Mouse (Mus musculus) urinary bladder, adult 2 months (tissue): ENCODE measurements around the gene Iqschfp. TPM values are rescaled to one million over a fixed set of nuclear protein-coding genes. Genes with fewer than 3 reads are reported as not detected.

Source experiments
- DNase-seq: peaks from one replicate; pipeline ENCODE4 v3.0.0; 2022; ENCODE audit warnings: low spot score
- polyA plus RNA-seq: library from polyadenylated mRNA; depleted of rRNA; stranded (reverse); fragments of >200 nt; gene quantifications from 2 replicates; pipeline ENCODE4 v1.2.3, GENCODE M21; 2012; rRNA removed

Gene Iqschfp
- polyA plus RNA-seq, result not detected in 2 replicates

- no peak for DNase-seq
Observed at GRCm38 (mm10) chr3:67892026-67892705, at the start of gene Iqschfp, which contains the start of gene Iqcj. Gene Iqschfp (plus strand): TSS chr3:67892232. Gene Iqcj (plus strand): TSS chr3:67892220.

GRCm38 (mm10) chr3:67852397-67852796 lies 39.6 kb upstream of the Iqschfp start:
- no peak for DNase-seq

GRCm38 (mm10) chr3:67861524-67861923 lies 30.5 kb upstream of the Iqschfp start:
- no peak for DNase-seq

GRCm38 (mm10) chr3:67867420-67868065 lies 24.5 kb upstream of the Iqschfp start:
- DNase-seq, result no peak

- DNase-seq, result no peak
Observed at GRCm38 (mm10) chr3:67869424-67869823, 22.6 kb upstream of the Iqschfp start.

GRCm38 (mm10) chr3:67877253-67877652 lies 14.8 kb upstream of the Iqschfp start:
- no peak for DNase-seq

- no peak for DNase-seq
Observed at GRCm38 (mm10) chr3:67884335-67884734, 7.7 kb upstream of the Iqschfp start.

GRCm38 (mm10) chr3:67886176-67886575 lies 5.9 kb upstream of the Iqschfp start:
- no peak for DNase-seq

GRCm38 (mm10) chr3:67887251-67887650 lies 4.8 kb upstream of the Iqschfp start:
- DNase-seq, result no peak

GRCm38 (mm10) chr3:67892768-67893167 lies 736 bp downstream of the Iqschfp start:
- no peak for DNase-seq

GRCm38 (mm10) chr3:67902517-67902916 lies 10.5 kb downstream of the Iqschfp start:
- no peak for DNase-seq

- DNase-seq, result no peak
Observed at GRCm38 (mm10) chr3:67908586-67908985, 16.6 kb downstream of the Iqschfp start.

GRCm38 (mm10) chr3:67918098-67918497 lies 26.1 kb downstream of the Iqschfp start:
- DNase-seq, result no peak

GRCm38 (mm10) chr3:67918634-67919259 lies 26.7 kb downstream of the Iqschfp start:
- no peak for DNase-seq

- DNase-seq, result no peak
Observed at GRCm38 (mm10) chr3:67923095-67923494, 31.1 kb downstream of the Iqschfp start.

GRCm38 (mm10) chr3:67925453-67925852 lies 33.4 kb downstream of the Iqschfp start:
- DNase-seq, result no peak

- DNase-seq, result no peak
Observed at GRCm38 (mm10) chr3:67930424-67931133, 38.5 kb downstream of the Iqschfp start.

- DNase-seq, result no peak
Observed at GRCm38 (mm10) chr3:67931181-67931580, 39.1 kb downstream of the Iqschfp start.

- no peak for DNase-seq
Observed at GRCm38 (mm10) chr3:67931914-67932313, 39.9 kb downstream of the Iqschfp start.

- no peak for DNase-seq
Observed at GRCm38 (mm10) chr3:67935829-67936228, 43.8 kb downstream of the Iqschfp start.

GRCm38 (mm10) chr3:67947000-67947399 lies 55.0 kb downstream of the Iqschfp start:
- DNase-seq, result no peak

GRCm38 (mm10) chr3:67952517-67952940 lies 60.5 kb downstream of the Iqschfp start:
- DNase-seq, result no peak
